Mouse (Mus musculus) embryonic facial prominence, embryonic 11.5 days (tissue): ENCODE measurements around the gene Mfn2. TPM values are rescaled to one million over a fixed set of nuclear protein-coding genes. Genes with fewer than 3 reads are reported as not detected.
A peak's percentile ranks its signal among the peaks of the same experiment; 100 is the strongest.
"Not testable (repeated sequence)": the region's sequence is repeated elsewhere in the genome, so short reads cannot be mapped to it uniquely, and the experiment has no call there.

Experiments used
- ATAC-seq: fragments of 200-750 bp; cut with Nextera tagmentation; replicated peaks from 2 replicates; pipeline ENCODE4 v1.8.0; 2017; ENCODE audit warnings: low read depth; ENCODE audit not compliant: insufficient number of reproducible peaks, low FRiP score, low TSS enrichment
- DNase-seq: peaks from one replicate; pipeline ENCODE4 v3.0.0-alpha.2; 2015; ENCODE audit warnings: low spot score
- H3K27ac ChIP-seq: fragments of 300-500 bp; sonication (generic); replicated peaks from 2 replicates; pipeline ENCODE4 v1.5.1; 2014; ENCODE audit warnings: mild to moderate bottlenecking, low read depth, low read length, control low read depth
- H3K27me3 ChIP-seq: fragments of 300-500 bp; sonication (generic); 2 replicates; pipeline ENCODE4 v1.6.1; 2014; ENCODE audit warnings: mild to moderate bottlenecking, low read length, moderate library complexity, mixed read lengths; ENCODE audit not compliant: control insufficient read depth, insufficient read depth
- H3K36me3 ChIP-seq: fragments of 300-500 bp; sonication (generic); replicated peaks from 2 replicates; pipeline ENCODE4 v1.6.1; 2014; ENCODE audit warnings: low read depth, mild to moderate bottlenecking, low read length, moderate library complexity, mixed read lengths; ENCODE audit not compliant: control insufficient read depth, insufficient read depth
- H3K4me1 ChIP-seq: fragments of 300-500 bp; sonication (generic); 2 replicates; pipeline ENCODE4 v1.6.1; 2014; ENCODE audit warnings: low read length, mixed read lengths; ENCODE audit not compliant: control insufficient read depth, insufficient read depth
- H3K4me2 ChIP-seq: fragments of 300-500 bp; sonication (generic); 2 replicates; pipeline ENCODE4 v1.6.1; 2014; ENCODE audit warnings: low read depth, mild to moderate bottlenecking, control low read depth, low read length, moderate library complexity
- H3K4me3 ChIP-seq: fragments of 300-500 bp; sonication (generic); 2 replicates; pipeline ENCODE4 v1.5.1; 2014; ENCODE audit warnings: low read depth, low read length, control low read depth
- H3K9ac ChIP-seq: fragments of 300-500 bp; sonication (generic); replicated peaks from 2 replicates; pipeline ENCODE4 v1.6.1; 2014; ENCODE audit warnings: mild to moderate bottlenecking, control low read depth, low read length
- H3K9me3 ChIP-seq: fragments of 300-500 bp; sonication (generic); replicated peaks from 2 replicates; pipeline ENCODE4 v1.6.1; 2016; ENCODE audit warnings: mild to moderate bottlenecking, low read length, inconsistent platforms, mixed read lengths; ENCODE audit not compliant: control insufficient read depth
- WGBS: fragments of 180-500 bp; shearing (Covaris S2); extraction: QIAGEN DNeasy Blood & Tissue Kit; methylation state at CpG from one replicate; pipeline ENCODE4 v1.1.7; 2014; 5-methylcytosine and 5-hydroxymethylcytosine counted together
- polyA plus RNA-seq: library from polyadenylated mRNA; unstranded; fragments of >200 nt; fragmentation: Nextera tagmentation; extraction: Ambion mirVana; gene quantifications from 2 replicates; pipeline ENCODE4 v1.2.1, GENCODE M21; 2014

Mfn2 gene
- polyA plus RNA-seq, 1 experiment from 2014 or later, result 23.1 TPM

GRCm38 (mm10) chr4:147878537-147878936 lies 26.0 kb downstream of the Mfn2 start:
- ATAC-seq, result no peak
- no peaks in the 10 kb centered on the region for H3K4me1 ChIP-seq
- H3K36me3 ChIP-seq, result peaks cover 14% of the 10 kb centered on the region
- WGBS, result 95% methylated on average over 9 of the region's 9 CpGs
- H3K4me3 ChIP-seq, result no peak overlapping the region
- H3K27me3 ChIP-seq, result no peaks in the 10 kb centered on the region
- H3K9ac ChIP-seq, result no peak overlapping the region
- no peak overlapping the region for H3K27ac ChIP-seq
- no peak for DNase-seq
- no peaks in the 10 kb centered on the region for H3K9me3 ChIP-seq
- H3K4me2 ChIP-seq, result no peak overlapping the region

GRCm38 (mm10) chr4:147875852-147876575 lies 28.5 kb downstream of the Mfn2 start:
- Histone ChIP-seq H3K4me2 (no peak overlapping the region), H3K27ac (no peak overlapping the region), H3K4me3 (no peak overlapping the region), H3K9me3 (no peaks in the 10 kb centered on the region), H3K4me1 (no peaks in the 10 kb centered on the region), H3K27me3 (no peaks in the 10 kb centered on the region), H3K9ac (no peak overlapping the region), H3K36me3 (peaks cover 9% of the 10 kb centered on the region)
- WGBS, result 85% methylated on average over 4 of the region's 4 CpGs
- ATAC-seq, result no peak
- no peak for DNase-seq

- peak overlapping the region; percentile 68 for H3K4me2 ChIP-seq
- no peaks in the 10 kb centered on the region for H3K9me3 ChIP-seq
- H3K9ac ChIP-seq, result peak overlapping the region; percentile 58
- H3K27ac ChIP-seq, result no peak overlapping the region
- DNase-seq (no peak), ATAC-seq (no peak)
- peaks cover 2% of the 10 kb centered on the region for H3K36me3 ChIP-seq
- H3K27me3 ChIP-seq, result no peaks in the 10 kb centered on the region
- H3K4me3 ChIP-seq, result peak overlapping the region; percentile 67
- no peaks in the 10 kb centered on the region for H3K4me1 ChIP-seq
- WGBS, result 19% methylated on average over 5 of the region's 5 CpGs
These were observed 35.3 kb downstream of the Mfn2 start for GRCm38 (mm10) chr4:147869238-147869637.

- Histone ChIP-seq H3K27ac (no peak within 1 kb of the TSS; the same call in 1 of the 2 replicates), H3K27me3 (no peaks in the 10 kb centered on the region), H3K4me1 (no peaks in the 10 kb centered on the region), H3K4me2 (peak within 1 kb of the TSS; percentile 68), H3K9ac (peak within 1 kb of the TSS; percentile 70), H3K9me3 (no peaks in the 10 kb centered on the region), H3K4me3 (peak within 1 kb of the TSS; percentile 67), H3K36me3 (peaks cover 2% of the 10 kb centered on the region; the same call in 1 of the 2 replicates)
- peak; percentile 98 for DNase-seq
- peak; percentile 98 for ATAC-seq
- WGBS, result under 1% methylated on average over 30 of the region's 30 CpGs
These were observed 36.0 kb downstream of the Mfn2 start, which contains the start of the genes Miip and Fv1 for GRCm38 (mm10) chr4:147868450-147869031. Gene Miip (minus strand): TSS chr4:147868816. Gene Fv1 (plus strand): TSS chr4:147868979.

- 7% methylated on average over 22 of the region's 22 CpGs for WGBS
- Histone ChIP-seq H3K4me1 (no peaks in the 10 kb centered on the region), H3K9me3 (no peaks in the 10 kb centered on the region), H3K4me2 (peak overlapping the region; percentile 46), H3K4me3 (peak overlapping the region; percentile 67), H3K27me3 (no peaks in the 10 kb centered on the region), H3K36me3 (peaks cover 2% of the 10 kb centered on the region), H3K9ac (peak overlapping the region; percentile 70), H3K27ac (no peak overlapping the region; the same call in 1 of the 2 replicates)
- DNase-seq (peak; percentile 16), ATAC-seq (no peak; the same call in 1 of the 2 replicates)
These were observed 36.7 kb downstream of the Mfn2 start for GRCm38 (mm10) chr4:147867563-147868449.

- not testable (repeated sequence) for H3K4me3 ChIP-seq, DNase-seq, H3K36me3 ChIP-seq, H3K9me3 ChIP-seq, H3K27me3 ChIP-seq, H3K4me2 ChIP-seq, ATAC-seq, H3K9ac ChIP-seq, H3K4me1 ChIP-seq, H3K27ac ChIP-seq
- WGBS, result 55% methylated on average over 3 of the region's 3 CpGs
These were observed 37.7 kb downstream of the Mfn2 start for GRCm38 (mm10) chr4:147866793-147867192.

GRCm38 (mm10) chr4:147866056-147866455 lies 38.4 kb downstream of the Mfn2 start:
- H3K9ac ChIP-seq, result no peak overlapping the region
- H3K27me3 ChIP-seq, result no peaks in the 10 kb centered on the region
- ATAC-seq, result no peak
- no peak overlapping the region for H3K27ac ChIP-seq
- 92% methylated on average over 9 of the region's 9 CpGs for WGBS
- H3K9me3 ChIP-seq, result no peaks in the 10 kb centered on the region
- H3K4me1 ChIP-seq, result no peaks in the 10 kb centered on the region
- H3K4me3 ChIP-seq, result no peak overlapping the region
- no peak for DNase-seq
- H3K4me2 ChIP-seq, result no peak overlapping the region
- peaks cover 11% of the 10 kb centered on the region for H3K36me3 ChIP-seq
